Mouse (Mus musculus): ENCODE data around the gene Arpc1b. TPM values are rescaled to one million over a fixed set of nuclear protein-coding genes. Genes with fewer than 3 reads are reported as not detected.

Gene Arpc1b
- total and polyA plus RNA-seq, 3 experiments = 230 to 2,252 (median 347) TPM

GRCm38 (mm10) chr5:145139571-145140519 lies 25.8 kb downstream of the Arpc1b start, which contains the start of the genes Pdap1 and Bud31:
TSS of gene Pdap1 (minus strand) at chr5:145140238.
TSS of gene Bud31 (plus strand) at chr5:145140362.
- ATAC-seq (ENCODE audit: extremely low read depth, insufficient number of reproducible peaks, low FRiP score, poor library complexity, severe bottlenecking) = peak; percentile 71
- TF ChIP-seq TAL1 (conservative IDR thresholded peaks at IDR 0.05; ENCODE audit: low read depth, low read length) (no peak), POLR2AphosphoS5 (IDR thresholded peaks at IDR 0.05; ENCODE audit: insufficient replicate concordance, low read depth, low read length) (no peak), GATA1 (IDR thresholded peaks at IDR 0.05; ENCODE audit: borderline replicate concordance, low read length) (no peak), CTCF (IDR thresholded peaks at IDR 0.05; ENCODE audit: low read depth, low read length) (no peak), GATA2 (IDR thresholded peaks at IDR 0.05; ENCODE audit: borderline replicate concordance, low read depth, low read length) (no peak)
- Histone ChIP-seq H3K36me3 (replicated peaks) (peaks cover 69% of the 10 kb centered on the region), H3K4me3 (ENCODE audit: low read depth, low read length) (peak within 1 kb of the TSS; percentile 85), H3K4me1 (ENCODE audit: insufficient read depth, low read depth, low read length) (peaks cover 46% of the 10 kb centered on the region), H3K9me3 (replicated peaks) (no peaks in the 10 kb centered on the region), H3K27me3 (ENCODE audit: insufficient read depth, low read length) (no peaks in the 10 kb centered on the region)
- DNase-seq (ENCODE audit: low spot score) = peak; percentile 85

- Histone ChIP-seq H3K36me3 (replicated peaks) (peaks cover 69% of the 10 kb centered on the region), H3K4me1 (ENCODE audit: insufficient read depth, low read depth, low read length) (peaks cover 46% of the 10 kb centered on the region), H3K4me3 (ENCODE audit: low read depth, low read length) (peak overlapping the region; percentile 85), H3K9me3 (replicated peaks) (no peaks in the 10 kb centered on the region), H3K27me3 (ENCODE audit: insufficient read depth, low read length) (no peaks in the 10 kb centered on the region)
- ATAC-seq (ENCODE audit: extremely low read depth, insufficient number of reproducible peaks, low FRiP score, poor library complexity, severe bottlenecking) (no peak), DNase-seq (ENCODE audit: low spot score) (no peak)
- TF ChIP-seq TAL1 (conservative IDR thresholded peaks at IDR 0.05; ENCODE audit: low read depth, low read length) (no peak), CTCF (IDR thresholded peaks at IDR 0.05; ENCODE audit: low read depth, low read length) (no peak), POLR2AphosphoS5 (IDR thresholded peaks at IDR 0.05; ENCODE audit: insufficient replicate concordance, low read depth, low read length) (no peak), GATA2 (IDR thresholded peaks at IDR 0.05; ENCODE audit: borderline replicate concordance, low read depth, low read length) (no peak)
These were observed 26.6 kb downstream of the Arpc1b start for GRCm38 (mm10) chr5:145140611-145141010.

GRCm38 (mm10) chr5:145147748-145148147 lies 33.7 kb downstream of the Arpc1b start:
- Histone ChIP-seq H3K9me3 (replicated peaks) (no peaks in the 10 kb centered on the region), H3K4me1 (ENCODE audit: insufficient read depth, low read depth, low read length) (peaks cover 27% of the 10 kb centered on the region), H3K4me3 (ENCODE audit: low read depth, low read length) (no peak overlapping the region), H3K27me3 (ENCODE audit: insufficient read depth, low read length) (no peaks in the 10 kb centered on the region), H3K36me3 (replicated peaks) (peaks cover 100% of the 10 kb centered on the region)
- TF ChIP-seq CTCF (IDR thresholded peaks at IDR 0.05; ENCODE audit: low read depth, low read length) (no peak), GATA1 (IDR thresholded peaks at IDR 0.05; ENCODE audit: borderline replicate concordance, low read length) (no peak), POLR2AphosphoS5 (IDR thresholded peaks at IDR 0.05; ENCODE audit: insufficient replicate concordance, low read depth, low read length) (no peak), GATA2 (IDR thresholded peaks at IDR 0.05; ENCODE audit: borderline replicate concordance, low read depth, low read length) (no peak), TAL1 (conservative IDR thresholded peaks at IDR 0.05; ENCODE audit: low read depth, low read length) (no peak)
- ATAC-seq (ENCODE audit: extremely low read depth, insufficient number of reproducible peaks, low FRiP score, poor library complexity, severe bottlenecking) = no peak
- no peak for DNase-seq (ENCODE audit: low spot score)

GRCm38 (mm10) chr5:145149294-145149693 lies 35.3 kb downstream of the Arpc1b start:
- no peak for DNase-seq (ENCODE audit: low spot score)
- ATAC-seq (ENCODE audit: extremely low read depth, insufficient number of reproducible peaks, low FRiP score, poor library complexity, severe bottlenecking) = no peak; the same call in 1 of the 2 replicates
- Histone ChIP-seq H3K27me3 (ENCODE audit: insufficient read depth, low read length) (no peaks in the 10 kb centered on the region), H3K9me3 (replicated peaks) (no peaks in the 10 kb centered on the region), H3K4me1 (ENCODE audit: insufficient read depth, low read depth, low read length) (peaks cover 30% of the 10 kb centered on the region), H3K4me3 (ENCODE audit: low read depth, low read length) (no peak overlapping the region), H3K36me3 (replicated peaks) (peaks cover 100% of the 10 kb centered on the region)
- no peak for TF ChIP-seq TAL1 (conservative IDR thresholded peaks at IDR 0.05; ENCODE audit: low read depth, low read length)
- no peak; the same call in 1 of the 2 replicates for TF ChIP-seq POLR2AphosphoS5 (IDR thresholded peaks at IDR 0.05; ENCODE audit: insufficient replicate concordance, low read depth, low read length)
- no peak for TF ChIP-seq CTCF (IDR thresholded peaks at IDR 0.05; ENCODE audit: low read depth, low read length)
- TF ChIP-seq GATA1 (IDR thresholded peaks at IDR 0.05; ENCODE audit: borderline replicate concordance, low read length) = no peak
- no peak for TF ChIP-seq GATA2 (IDR thresholded peaks at IDR 0.05; ENCODE audit: borderline replicate concordance, low read depth, low read length)

GRCm38 (mm10) chr5:145152690-145153089 lies 38.7 kb downstream of the Arpc1b start:
- DNase-seq (ENCODE audit: low spot score) (no peak), ATAC-seq (ENCODE audit: extremely low read depth, insufficient number of reproducible peaks, low FRiP score, poor library complexity, severe bottlenecking) (no peak)
- Histone ChIP-seq H3K9me3 (replicated peaks) (no peaks in the 10 kb centered on the region), H3K27me3 (ENCODE audit: insufficient read depth, low read length) (no peaks in the 10 kb centered on the region), H3K36me3 (replicated peaks) (peaks cover 93% of the 10 kb centered on the region), H3K4me1 (ENCODE audit: insufficient read depth, low read depth, low read length) (peaks cover 27% of the 10 kb centered on the region), H3K4me3 (ENCODE audit: low read depth, low read length) (no peak overlapping the region)
- TF ChIP-seq GATA2 (IDR thresholded peaks at IDR 0.05; ENCODE audit: borderline replicate concordance, low read depth, low read length) = no peak
- no peak for TF ChIP-seq GATA1 (IDR thresholded peaks at IDR 0.05; ENCODE audit: borderline replicate concordance, low read length)
- no peak for TF ChIP-seq POLR2AphosphoS5 (IDR thresholded peaks at IDR 0.05; ENCODE audit: insufficient replicate concordance, low read depth, low read length)
- no peak for TF ChIP-seq CTCF (IDR thresholded peaks at IDR 0.05; ENCODE audit: low read depth, low read length)
- TF ChIP-seq TAL1 (conservative IDR thresholded peaks at IDR 0.05; ENCODE audit: low read depth, low read length) = no peak

GRCm38 (mm10) chr5:145161361-145161760 lies 47.3 kb downstream of the Arpc1b start:
- H3K36me3 ChIP-seq (replicated peaks) = peaks cover 85% of the 10 kb centered on the region
- peaks cover 19% of the 10 kb centered on the region for H3K4me1 ChIP-seq (ENCODE audit: insufficient read depth, low read depth, low read length)
- DNase-seq (ENCODE audit: low spot score) (no peak), ATAC-seq (ENCODE audit: extremely low read depth, insufficient number of reproducible peaks, low FRiP score, poor library complexity, severe bottlenecking) (no peak)
- H3K4me3 ChIP-seq (ENCODE audit: low read depth, low read length) = no peak overlapping the region
- no peaks in the 10 kb centered on the region for H3K27me3 ChIP-seq (ENCODE audit: insufficient read depth, low read length)
- H3K9me3 ChIP-seq (replicated peaks) = no peaks in the 10 kb centered on the region
- TF ChIP-seq POLR2AphosphoS5 (IDR thresholded peaks at IDR 0.05; ENCODE audit: insufficient replicate concordance, low read depth, low read length) = no peak
- no peak for TF ChIP-seq GATA2 (IDR thresholded peaks at IDR 0.05; ENCODE audit: borderline replicate concordance, low read depth, low read length)
- TF ChIP-seq TAL1 (conservative IDR thresholded peaks at IDR 0.05; ENCODE audit: low read depth, low read length) = no peak
- TF ChIP-seq GATA1 (IDR thresholded peaks at IDR 0.05; ENCODE audit: borderline replicate concordance, low read length) = no peak
- no peak for TF ChIP-seq CTCF (IDR thresholded peaks at IDR 0.05; ENCODE audit: low read depth, low read length)

Data from G1E (cell line).